8 mouse cellular contexts compared by ENCODE assay signal in genomic region chr4:105941785-105942184, GRCm38 (mm10).
DNase-seq lines count a peak whose midpoint lies in the region; ATAC-seq and TF ChIP-seq lines count a peak whose summit lies in the region.

No protein-coding gene starts in this region.

- WGBS in forebrain, postnatal 0 days, result 41% methylated on average over 7 of the region's 7 CpGs
- WGBS in forebrain, embryonic 16.5 days, result 45% methylated on average over 7 of the region's 7 CpGs
- 27% methylated on average over 7 of the region's 7 CpGs for WGBS in embryonic facial prominence, embryonic 14.5 days

- no peak overlapping the region for H3K9ac ChIP-seq in forebrain, postnatal 0 days
- no peak overlapping the region for H3K9ac ChIP-seq in forebrain, embryonic 16.5 days (replicated peaks; ENCODE audit: low read depth, low read length)
- no peak overlapping the region for H3K9ac ChIP-seq in embryonic facial prominence, embryonic 14.5 days (ENCODE audit: low read depth, low read length)

- H3K27ac ChIP-seq in forebrain, postnatal 0 days (ENCODE audit: low read depth, low read length), result no peak overlapping the region
- no peak overlapping the region for H3K27ac ChIP-seq in forebrain, embryonic 16.5 days (ENCODE audit: low read length)
- 0 out of 2 replicates have a peak overlapping the region, but pooled peaks have one; percentile 12 for H3K27ac ChIP-seq in embryonic facial prominence, embryonic 14.5 days (replicated peaks; ENCODE audit: low read depth, low read length)

- H3K9me3 ChIP-seq in forebrain, postnatal 0 days (ENCODE audit: low read length), result no peaks in the 10 kb centered on the region
- H3K9me3 ChIP-seq in forebrain, embryonic 16.5 days (ENCODE audit: control insufficient read depth, low read length), result no peaks in the 10 kb centered on the region
- H3K9me3 ChIP-seq in embryonic facial prominence, embryonic 14.5 days (ENCODE audit: control insufficient read depth, low read length), result no peaks in the 10 kb centered on the region

- H3K4me3 ChIP-seq in forebrain, postnatal 0 days (ENCODE audit: low read depth, low read length), result no peak overlapping the region
- no peak overlapping the region for H3K4me3 ChIP-seq in forebrain, embryonic 16.5 days (replicated peaks; ENCODE audit: low read length)
- H3K4me3 ChIP-seq in embryonic facial prominence, embryonic 14.5 days (ENCODE audit: low read depth, low read length), result no peak overlapping the region

- H3K4me2 ChIP-seq in forebrain, postnatal 0 days (ENCODE audit: low read depth), result no peak overlapping the region
- H3K4me2 ChIP-seq in forebrain, embryonic 16.5 days (ENCODE audit: low read length), result no peak overlapping the region
- no peak overlapping the region for H3K4me2 ChIP-seq in embryonic facial prominence, embryonic 14.5 days (ENCODE audit: low read depth, low read length)

- H3K4me1 ChIP-seq in forebrain, postnatal 0 days (ENCODE audit: insufficient read depth), result no peaks in the 10 kb centered on the region
- H3K4me1 ChIP-seq in forebrain, embryonic 16.5 days (replicated peaks; ENCODE audit: control insufficient read depth, insufficient read depth, low read length), result peaks cover 6% of the 10 kb centered on the region
- H3K4me1 ChIP-seq in embryonic facial prominence, embryonic 14.5 days (ENCODE audit: control insufficient read depth, insufficient read depth, low read length), result peaks cover 20% of the 10 kb centered on the region

- no peaks in the 10 kb centered on the region for H3K36me3 ChIP-seq in forebrain, postnatal 0 days (ENCODE audit: insufficient read depth)
- no peaks in the 10 kb centered on the region for H3K36me3 ChIP-seq in forebrain, embryonic 16.5 days (ENCODE audit: control insufficient read depth, insufficient read depth)
- H3K36me3 ChIP-seq in embryonic facial prominence, embryonic 14.5 days (ENCODE audit: control insufficient read depth, insufficient read depth, low read length), result no peaks in the 10 kb centered on the region

- TF ChIP-seq CTCF in forebrain, postnatal 0 days (IDR thresholded peaks at IDR 0.05; ENCODE audit: low read depth), result peak; percentile 74

- peak; percentile 81 for DNase-seq in forebrain, postnatal 0 days
- DNase-seq in 3T3-L1 (ENCODE audit: low read depth, low spot score), result peak; percentile 69
- DNase-seq in adrenal gland, postnatal 36 days, result peak; percentile 68 to 82
- DNase-seq in embryonic facial prominence, embryonic 14.5 days (ENCODE audit: low spot score), result peak; percentile 83
- peak; percentile 26 for DNase-seq in layer of hippocampus, adult 9-11 months
- no peak for DNase-seq in T-cell, adult 2 months (ENCODE audit: low spot score)

- no peaks in the 10 kb centered on the region for H3K27me3 ChIP-seq in forebrain, postnatal 0 days (ENCODE audit: insufficient read depth, low read length)
- H3K27me3 ChIP-seq in forebrain, embryonic 16.5 days (replicated peaks; ENCODE audit: control insufficient read depth, insufficient read depth, low read length), result no peaks in the 10 kb centered on the region
- H3K27me3 ChIP-seq in embryonic facial prominence, embryonic 14.5 days (replicated peaks; ENCODE audit: control insufficient read depth, insufficient read depth, low read length), result no peaks in the 10 kb centered on the region

- ATAC-seq in forebrain, postnatal 0 days, result no peak
- ATAC-seq in forebrain, embryonic 16.5 days, result no peak
- ATAC-seq in embryonic facial prominence, embryonic 14.5 days (ENCODE audit: low read depth), result no peak
- peak; percentile 76 for ATAC-seq in megakaryocyte progenitor cell, adult 5-6 weeks (replicated peaks; ENCODE audit: poor library complexity)
